Mouse (Mus musculus) lung, postnatal 25 days (tissue): ENCODE data around the gene Fut8.
"Not testable (repeated sequence)": the region's sequence is repeated elsewhere in the genome, so short reads cannot be mapped to it uniquely, and the experiment has no call there.

Experiments
- DNase-seq: peaks from one replicate; pipeline ENCODE4 v3.0.0; 2022; ENCODE audit warnings: low spot score

The Fut8 gene

GRCm38 (mm10) chr12:77500439-77501055, 262.6 kb downstream of the Fut8 start:
- DNase-seq = no peak

- no peak for DNase-seq
Measured at GRCm38 (mm10) chr12:77501466-77502240, 263.7 kb downstream of the Fut8 start.

- no peak for DNase-seq
Measured at GRCm38 (mm10) chr12:77502243-77502642, 264.3 kb downstream of the Fut8 start.

GRCm38 (mm10) chr12:77505431-77505830, 267.5 kb downstream of the Fut8 start:
- DNase-seq = no peak

GRCm38 (mm10) chr12:77507770-77508169, 269.8 kb downstream of the Fut8 start:
- no peak for DNase-seq

- no peak for DNase-seq
Measured at GRCm38 (mm10) chr12:77510758-77511157, 272.8 kb downstream of the Fut8 start.

- DNase-seq = no peak
Measured at GRCm38 (mm10) chr12:77511206-77511605, 273.3 kb downstream of the Fut8 start.

- DNase-seq = no peak
Measured at GRCm38 (mm10) chr12:77511631-77512030, 273.7 kb downstream of the Fut8 start.

GRCm38 (mm10) chr12:77516805-77517204, 278.9 kb downstream of the Fut8 start:
- DNase-seq = no peak

GRCm38 (mm10) chr12:77517691-77518090, 279.8 kb downstream of the Fut8 start:
- no peak for DNase-seq

GRCm38 (mm10) chr12:77519534-77520102, 281.7 kb downstream of the Fut8 start:
- DNase-seq = peak; percentile 64

GRCm38 (mm10) chr12:77524014-77524413, 286.1 kb downstream of the Fut8 start:
- DNase-seq = not testable (repeated sequence)
